Comparison of ENCODE assay signal across 11 mouse cellular contexts in the genomic region with DNA sequence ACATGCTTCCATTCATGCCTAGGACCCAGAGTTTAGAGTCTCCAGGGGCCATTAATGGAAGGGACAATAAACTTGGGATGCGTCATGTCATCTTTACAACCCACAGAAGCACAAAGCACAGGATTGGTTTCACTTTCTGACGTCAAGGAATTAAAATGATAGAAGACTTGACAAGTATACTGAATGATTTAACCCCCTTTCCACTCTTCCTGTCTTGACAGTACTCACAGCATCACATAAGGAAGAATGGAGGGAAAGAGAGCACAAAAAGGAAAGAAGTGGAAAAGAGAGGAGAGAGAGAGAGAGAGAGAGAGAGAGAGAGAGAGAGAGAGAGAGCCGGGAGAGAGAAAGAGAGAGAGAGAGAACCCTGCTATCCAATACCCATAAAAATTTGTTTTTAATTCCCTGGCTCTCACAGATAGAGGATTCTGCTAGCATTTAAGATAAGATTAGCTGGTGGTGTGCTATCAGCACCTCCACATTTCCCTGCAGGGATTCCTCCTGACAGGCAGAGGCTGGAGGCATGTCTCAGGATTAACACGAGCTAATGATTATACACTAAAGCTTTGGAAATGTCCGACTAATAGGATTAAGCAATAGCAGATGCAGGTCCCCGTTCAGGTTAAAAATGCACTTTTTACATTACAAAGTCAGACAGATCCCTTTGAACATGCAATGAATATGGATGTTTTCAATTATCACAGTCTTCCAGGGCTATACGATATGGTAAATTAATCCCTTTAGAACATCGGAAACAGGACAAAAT.
A peak's percentile ranks its signal among the peaks of the same experiment; 100 is the strongest.
DNase-seq lines count a peak whose midpoint lies in the region; ATAC-seq and TF ChIP-seq lines count a peak whose summit lies in the region.
"Had no signal": no experiment of that assay in that cellular context is flagged by ENCODE, and none has a peak within 500 bp of the region (broad histone marks: within the 10 kb centered on the region; RNA-seq: fewer than 3 reads in every experiment).

No protein-coding gene starts in this region.

- H3K36me3 ChIP-seq in kidney, adult 2 months (ENCODE audit: control insufficient read depth, insufficient read depth, low read length), result no peaks in the 10 kb centered on the region
- no peaks in the 10 kb centered on the region for H3K36me3 ChIP-seq in forebrain, embryonic 16.5 days (ENCODE audit: control insufficient read depth, insufficient read depth)
- no peaks in the 10 kb centered on the region for H3K36me3 ChIP-seq in limb, embryonic 13.5 days
- H3K36me3 ChIP-seq in neural tube, embryonic 15.5 days, result no peaks in the 10 kb centered on the region
- no peaks in the 10 kb centered on the region for H3K36me3 ChIP-seq in stomach, postnatal 0 days (ENCODE audit: control insufficient read depth, insufficient read depth, low read length)
- H3K36me3 ChIP-seq: stomach, embryonic 15.5 days had no signal

- H3K4me1 ChIP-seq in kidney, adult 2 months (ENCODE audit: control insufficient read depth, insufficient read depth, low read length), result peaks cover 2% of the 10 kb centered on the region; the same call in 1 of the 2 replicates
- H3K4me1 ChIP-seq in forebrain, embryonic 16.5 days (replicated peaks; ENCODE audit: control insufficient read depth, insufficient read depth, low read length), result peaks cover 8% of the 10 kb centered on the region
- peaks cover 17% of the 10 kb centered on the region for H3K4me1 ChIP-seq in limb, embryonic 13.5 days
- peaks cover 11% of the 10 kb centered on the region; the same call in 1 of the 2 replicates for H3K4me1 ChIP-seq in neural tube, embryonic 15.5 days
- no peaks in the 10 kb centered on the region for H3K4me1 ChIP-seq in stomach, postnatal 0 days (replicated peaks; ENCODE audit: control insufficient read depth, insufficient read depth)
- H3K4me1 ChIP-seq: stomach, embryonic 15.5 days had no signal

- WGBS in kidney, adult 2 months, result 19% methylated on average over 8 of the region's 8 CpGs
- WGBS in forebrain, embryonic 16.5 days, result 8% methylated on average over 8 of the region's 8 CpGs
- whole genome bisulfite sequencing in limb, embryonic 13.5 days, result 8% methylated on average over 8 of the region's 8 CpGs
- WGBS in neural tube, embryonic 15.5 days, result 15% methylated on average over 8 of the region's 8 CpGs
- WGBS in stomach, postnatal 0 days, result 27% methylated on average over 7 of the region's 8 CpGs

- no peak for TF ChIP-seq EP300 in stomach, postnatal 0 days (optimal IDR thresholded peaks at IDR 0.05)

- TF ChIP-seq CTCF in kidney, adult 2 months (conservative IDR thresholded peaks at IDR 0.05; ENCODE audit: insufficient read depth, insufficient read length, low read depth, low read length), result no peak
- TF ChIP-seq CTCF in gastrocnemius, adult 2 months (IDR thresholded peaks at IDR 0.05), result no peak
- no peak for TF ChIP-seq CTCF in stomach, postnatal 0 days (IDR thresholded peaks at IDR 0.05; ENCODE audit: low read depth)

- peak overlapping the region; percentile 10; the same call in 1 of the 2 replicates for H3K4me2 ChIP-seq in forebrain, embryonic 16.5 days (ENCODE audit: low read length)
- peak overlapping the region; percentile 7; the same call in 1 of the 2 replicates for H3K4me2 ChIP-seq in limb, embryonic 13.5 days (replicated peaks)
- H3K4me2 ChIP-seq in neural tube, embryonic 15.5 days, result peak overlapping the region; percentile 34
- no peak overlapping the region for H3K4me2 ChIP-seq in stomach, postnatal 0 days (replicated peaks; ENCODE audit: low read depth)
- H3K4me2 ChIP-seq: stomach, embryonic 15.5 days had no signal

- DNase-seq in kidney, adult 2 months, result peak; percentile 51
- DNase-seq in kidney, adult 18-20 months, result no peak
- no peak for DNase-seq in gastrocnemius, adult 2 months
- no peak for DNase-seq in stomach, postnatal 0 days (ENCODE audit: low spot score)
- DNase-seq in left cerebral cortex, postnatal 4 days, result no peak
- DNase-seq: cerebellum, adult 9-11 months; heart, postnatal 10 days had no signal

- H3K4me3 ChIP-seq in kidney, adult 2 months (ENCODE audit: insufficient read depth, low read depth, low read length), result no peak overlapping the region
- no peak overlapping the region for H3K4me3 ChIP-seq in forebrain, embryonic 16.5 days (replicated peaks; ENCODE audit: low read length)
- no peak overlapping the region for H3K4me3 ChIP-seq in limb, embryonic 13.5 days
- no peak overlapping the region for H3K4me3 ChIP-seq in neural tube, embryonic 15.5 days (replicated peaks)
- no peak overlapping the region for H3K4me3 ChIP-seq in gastrocnemius, adult 2 months
- no peak overlapping the region for H3K4me3 ChIP-seq in stomach, postnatal 0 days (ENCODE audit: low read depth, low read length)
- H3K4me3 ChIP-seq: stomach, embryonic 15.5 days had no signal

- no peak for TF ChIP-seq POLR2A in kidney, adult 2 months (IDR thresholded peaks at IDR 0.05; ENCODE audit: low read depth, low read length)

- H3K9me3 ChIP-seq in forebrain, embryonic 16.5 days (ENCODE audit: control insufficient read depth, low read length), result no peaks in the 10 kb centered on the region
- no peaks in the 10 kb centered on the region for H3K9me3 ChIP-seq in limb, embryonic 13.5 days
- no peaks in the 10 kb centered on the region for H3K9me3 ChIP-seq in neural tube, embryonic 15.5 days (replicated peaks)
- H3K9me3 ChIP-seq in stomach, postnatal 0 days (ENCODE audit: control insufficient read depth, low read length), result no peaks in the 10 kb centered on the region
- H3K9me3 ChIP-seq: stomach, embryonic 15.5 days had no signal

- intact Hi-C loops in gastrocnemius, adult 2 months (cut with DNase I), result no loop called here
- intact Hi-C loops in left cerebral cortex, postnatal 4 days (cut with DNase I), result no loop called here

- H3K9ac ChIP-seq in forebrain, embryonic 16.5 days (replicated peaks; ENCODE audit: low read depth, low read length), result no peak overlapping the region
- H3K9ac ChIP-seq in limb, embryonic 13.5 days, result no peak overlapping the region
- H3K9ac ChIP-seq in neural tube, embryonic 15.5 days (replicated peaks), result no peak overlapping the region; the same call in 1 of the 2 replicates
- H3K9ac ChIP-seq in stomach, postnatal 0 days (ENCODE audit: low read length), result no peak overlapping the region
- H3K9ac ChIP-seq: stomach, embryonic 15.5 days had no signal

- H3K27ac ChIP-seq in kidney, adult 2 months (ENCODE audit: insufficient read depth, low read depth, low read length), result no peak overlapping the region
- H3K27ac ChIP-seq in forebrain, embryonic 16.5 days (ENCODE audit: low read length), result no peak overlapping the region
- H3K27ac ChIP-seq in limb, embryonic 13.5 days, result no peak overlapping the region
- H3K27ac ChIP-seq in neural tube, embryonic 15.5 days (replicated peaks), result no peak overlapping the region
- H3K27ac ChIP-seq in gastrocnemius, adult 2 months, result no peak overlapping the region
- no peak overlapping the region for H3K27ac ChIP-seq in stomach, postnatal 0 days (replicated peaks)
- H3K27ac ChIP-seq: stomach, embryonic 15.5 days had no signal

- ATAC-seq in forebrain, embryonic 16.5 days, result no peak
- no peak for ATAC-seq in limb, embryonic 13.5 days (ENCODE audit: low FRiP score, low read depth)
- ATAC-seq in neural tube, embryonic 15.5 days (ENCODE audit: low FRiP score), result no peak
- no peak for ATAC-seq in stomach, postnatal 0 days (ENCODE audit: low FRiP score, low TSS enrichment)

- H3K27me3 ChIP-seq in kidney, adult 2 months (replicated peaks; ENCODE audit: control insufficient read depth, insufficient read depth, low read length), result no peaks in the 10 kb centered on the region
- no peaks in the 10 kb centered on the region for H3K27me3 ChIP-seq in forebrain, embryonic 16.5 days (replicated peaks; ENCODE audit: control insufficient read depth, insufficient read depth, low read length)
- H3K27me3 ChIP-seq in limb, embryonic 13.5 days, result peaks cover 8% of the 10 kb centered on the region; the same call in 1 of the 2 replicates
- H3K27me3 ChIP-seq in neural tube, embryonic 15.5 days (replicated peaks), result no peaks in the 10 kb centered on the region
- no peaks in the 10 kb centered on the region for H3K27me3 ChIP-seq in stomach, postnatal 0 days (ENCODE audit: control insufficient read depth, insufficient read depth, low read length)
- H3K27me3 ChIP-seq: stomach, embryonic 15.5 days had no signal
